Mouse (Mus musculus) telencephalon, adult 2 months (tissue): Measurements from ENCODE around the gene 3100002H09Rik.
A peak's percentile ranks its signal among the peaks of the same experiment; 100 is the strongest.

Experiments used
- DNase-seq: peaks from one replicate; pipeline ENCODE4 v3.0.0-alpha.2; 2011; ENCODE audit warnings: low read depth, low spot score

The 3100002H09Rik gene

GRCm38 (mm10) chr4:124615406-124615960 is 4.9 kb upstream of the 3100002H09Rik start:
- no peak for DNase-seq

- DNase-seq: no peak
These were observed 3.6 kb upstream of the 3100002H09Rik start for GRCm38 (mm10) chr4:124614189-124614588.

GRCm38 (mm10) chr4:124611768-124612167 is 1.2 kb upstream of the 3100002H09Rik start:
- DNase-seq: no peak

- DNase-seq: no peak
These were observed 537 bp downstream of the 3100002H09Rik start for GRCm38 (mm10) chr4:124610066-124610465.

GRCm38 (mm10) chr4:124607166-124607565 is 3.4 kb downstream of the 3100002H09Rik start:
- peak; percentile 55 for DNase-seq

- DNase-seq: no peak
These were observed 4.4 kb downstream of the 3100002H09Rik start for GRCm38 (mm10) chr4:124606180-124606579.

- no peak for DNase-seq
These were observed 5.3 kb downstream of the 3100002H09Rik start for GRCm38 (mm10) chr4:124605255-124605654.

- no peak for DNase-seq
These were observed 6.9 kb downstream of the 3100002H09Rik start for GRCm38 (mm10) chr4:124603712-124604111.

GRCm38 (mm10) chr4:124595929-124596328 is 14.7 kb downstream of the 3100002H09Rik start:
- peak; percentile 34 for DNase-seq

GRCm38 (mm10) chr4:124594933-124595332 is 15.7 kb downstream of the 3100002H09Rik start:
- peak; percentile 92 for DNase-seq

- no peak for DNase-seq
These were observed 16.9 kb downstream of the 3100002H09Rik start for GRCm38 (mm10) chr4:124593691-124594090.

GRCm38 (mm10) chr4:124593210-124593609 is 17.4 kb downstream of the 3100002H09Rik start:
- no peak for DNase-seq

GRCm38 (mm10) chr4:124592241-124592640 is 18.4 kb downstream of the 3100002H09Rik start:
- DNase-seq: no peak

GRCm38 (mm10) chr4:124580695-124581094 is 29.9 kb downstream of the 3100002H09Rik start:
- DNase-seq: no peak

- DNase-seq: peak; percentile 84
These were observed 34.6 kb downstream of the 3100002H09Rik start for GRCm38 (mm10) chr4:124575955-124576445.

- DNase-seq: peak; percentile 85
These were observed 35.2 kb downstream of the 3100002H09Rik start for GRCm38 (mm10) chr4:124575269-124575954.

GRCm38 (mm10) chr4:124573586-124573985 is 37.0 kb downstream of the 3100002H09Rik start:
- no peak for DNase-seq

- no peak for DNase-seq
These were observed 39.6 kb downstream of the 3100002H09Rik start for GRCm38 (mm10) chr4:124570977-124571376.

GRCm38 (mm10) chr4:124569661-124570060 is 40.9 kb downstream of the 3100002H09Rik start:
- DNase-seq: no peak

- DNase-seq: no peak
These were observed 47.2 kb downstream of the 3100002H09Rik start for GRCm38 (mm10) chr4:124563371-124563770.

- DNase-seq: no peak
These were observed 47.9 kb downstream of the 3100002H09Rik start for GRCm38 (mm10) chr4:124562721-124563120.
